Mouse (Mus musculus) liver, embryonic 11.5 days (tissue): Measurements from ENCODE around the gene Cyp2u1. TPM values are rescaled to one million over a fixed set of nuclear protein-coding genes. Genes with fewer than 3 reads are reported as not detected.
A peak's percentile ranks its signal among the peaks of the same experiment; 100 is the strongest.

Experiments used
- ATAC-seq: fragments of 200-750 bp; cut with Nextera tagmentation; replicated peaks from 2 replicates; pipeline ENCODE4 v1.8.0; 2017; ENCODE audit warnings: moderate number of reproducible peaks, mild to moderate bottlenecking, moderate TSS enrichment, moderate library complexity; ENCODE audit not compliant: low FRiP score
- DNase-seq: peaks from one replicate; pipeline ENCODE4 v3.0.0-alpha.2; 2017; ENCODE audit warnings: low spot score
- H3K27ac ChIP-seq: fragments of 300-500 bp; sonication (generic); 2 replicates; pipeline ENCODE4 v1.5.1; 2014; ENCODE audit warnings: mild to moderate bottlenecking, low read depth, low read length, control low read depth
- H3K27me3 ChIP-seq: fragments of 300-500 bp; sonication (generic); replicated peaks from 2 replicates; pipeline ENCODE4 v1.6.1; 2014; ENCODE audit warnings: low read length, mixed read lengths; ENCODE audit not compliant: control insufficient read depth, insufficient read depth
- H3K36me3 ChIP-seq: fragments of 300-500 bp; sonication (generic); 2 replicates; pipeline ENCODE4 v1.6.1; 2014; ENCODE audit warnings: mild to moderate bottlenecking, low read length, moderate library complexity, mixed read lengths; ENCODE audit not compliant: control insufficient read depth, insufficient read depth
- H3K4me1 ChIP-seq: fragments of 300-500 bp; sonication (generic); replicated peaks from 2 replicates; pipeline ENCODE4 v1.6.1; 2014; ENCODE audit warnings: low read length, mixed read lengths; ENCODE audit not compliant: control insufficient read depth, insufficient read depth
- H3K4me2 ChIP-seq: fragments of 300-500 bp; sonication (generic); 2 replicates; pipeline ENCODE4 v1.6.1; 2014; ENCODE audit warnings: mild to moderate bottlenecking, control low read depth, moderate library complexity
- H3K4me3 ChIP-seq: fragments of 300-500 bp; sonication (generic); 2 replicates; pipeline ENCODE4 v1.5.1; 2014; ENCODE audit warnings: low read depth, low read length, control low read depth
- H3K9ac ChIP-seq: fragments of 300-500 bp; sonication (generic); 2 replicates; pipeline ENCODE4 v1.6.1; 2014; ENCODE audit warnings: low read depth, low read length, control low read depth
- H3K9me3 ChIP-seq: fragments of 300-500 bp; sonication (generic); 2 replicates; pipeline ENCODE4 v1.6.1; 2016; ENCODE audit warnings: low read length, inconsistent platforms, mixed read lengths; ENCODE audit not compliant: control insufficient read depth
- WGBS: fragments of 180-500 bp; shearing (Covaris S2); extraction: QIAGEN DNeasy Blood & Tissue Kit; methylation state at CpG from one replicate; pipeline ENCODE4 v1.1.7; 2014; 5-methylcytosine and 5-hydroxymethylcytosine counted together
- polyA plus RNA-seq: library from polyadenylated mRNA; unstranded; fragments of >200 nt; fragmentation: Nextera tagmentation; extraction: Ambion mirVana; gene quantifications from 2 replicates; pipeline ENCODE4 v1.2.1, GENCODE M21; 2014

The Cyp2u1 gene
- polyA plus RNA-seq, 1 experiment from 2014 or later, result 0.69 TPM

DNA sequence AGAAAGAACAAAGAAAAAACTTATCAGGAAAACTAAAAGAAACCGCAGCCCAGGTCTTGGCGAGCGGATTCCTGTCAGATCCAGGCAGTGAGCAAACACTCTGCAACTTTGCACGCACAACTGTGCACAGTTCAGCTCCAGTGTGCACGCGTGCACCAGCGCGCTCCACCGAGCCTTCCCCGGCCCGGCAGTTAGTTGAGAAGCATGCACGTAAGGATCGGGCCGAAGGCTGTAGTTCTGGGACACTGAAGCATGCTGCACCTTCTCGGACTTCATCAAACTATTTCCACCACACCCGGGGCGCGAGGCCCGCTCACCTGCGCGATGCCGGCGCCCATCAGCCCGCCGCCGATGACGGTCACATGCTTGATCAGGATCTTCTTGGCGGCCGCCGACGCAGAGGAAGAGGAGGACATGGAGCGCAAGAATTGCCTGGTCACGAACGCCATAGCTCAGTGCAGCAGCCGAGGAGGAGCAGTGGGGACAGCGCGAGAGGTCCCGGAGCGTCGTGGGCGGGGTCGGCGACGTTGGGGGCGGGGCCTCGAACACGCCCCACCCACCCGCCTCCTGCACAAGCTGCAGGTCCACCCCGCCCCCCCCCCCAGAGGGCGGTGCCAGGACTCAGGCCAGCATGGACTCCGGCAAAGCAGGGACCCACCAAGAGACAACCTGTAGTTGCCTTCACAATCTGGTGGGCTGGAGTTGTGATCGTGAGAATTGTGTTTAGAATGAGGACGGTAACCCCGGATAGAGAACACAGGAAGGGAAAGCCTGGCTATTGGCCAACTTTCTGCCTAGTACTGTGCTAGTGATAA, 31.3 kb downstream of the Cyp2u1 start, which contains the start of gene Hadh:
Gene Hadh (minus strand): TSS at position 543 of the 815 bp plus-strand sequence.
- H3K36me3 ChIP-seq, result no peaks in the 10 kb centered on the region
- H3K27me3 ChIP-seq, result no peaks in the 10 kb centered on the region
- peak within 1 kb of the TSS; percentile 76 for H3K4me3 ChIP-seq
- H3K9me3 ChIP-seq, result no peaks in the 10 kb centered on the region
- ATAC-seq, result peak; percentile 89
- H3K4me2 ChIP-seq, result peak within 1 kb of the TSS; percentile 94
- H3K27ac ChIP-seq, result peak within 1 kb of the TSS; percentile 76
- DNase-seq, result peak; percentile 85
- under 1% methylated on average over 50 of the region's 54 CpGs for WGBS
- H3K9ac ChIP-seq, result peak within 1 kb of the TSS; percentile 75
- peaks cover 11% of the 10 kb centered on the region for H3K4me1 ChIP-seq

DNA sequence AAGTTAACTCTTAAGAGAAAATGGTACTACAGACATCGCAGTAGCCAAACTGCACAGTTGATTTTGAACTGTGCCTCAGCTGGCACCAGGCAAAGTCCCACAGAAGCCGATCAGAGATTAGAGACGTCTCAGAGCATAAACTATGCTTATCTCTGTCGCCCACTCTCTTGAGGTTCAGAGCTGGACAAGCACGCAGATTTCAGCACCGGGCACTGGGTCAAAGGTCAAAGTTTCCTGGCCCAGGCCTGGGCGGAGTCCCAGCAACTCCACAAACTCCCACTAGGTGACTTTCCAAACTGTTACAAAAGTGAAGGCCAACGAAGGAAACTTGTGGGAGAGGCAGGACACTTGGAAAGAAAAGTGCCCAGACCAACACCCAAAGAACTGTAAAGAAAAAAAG, 31.9 kb downstream of the Cyp2u1 start:
- WGBS, result 1% methylated on average over 8 of the region's 8 CpGs
- peak overlapping the region; percentile 94 for H3K4me2 ChIP-seq
- no peaks in the 10 kb centered on the region for H3K36me3 ChIP-seq
- H3K27ac ChIP-seq, result peak overlapping the region; percentile 76
- H3K4me3 ChIP-seq, result peak overlapping the region; percentile 76
- peaks cover 11% of the 10 kb centered on the region for H3K4me1 ChIP-seq
- ATAC-seq (peak; percentile 76), DNase-seq (peak; percentile 73)
- no peaks in the 10 kb centered on the region for H3K27me3 ChIP-seq
- H3K9ac ChIP-seq, result peak overlapping the region; percentile 75
- no peaks in the 10 kb centered on the region for H3K9me3 ChIP-seq

DNA sequence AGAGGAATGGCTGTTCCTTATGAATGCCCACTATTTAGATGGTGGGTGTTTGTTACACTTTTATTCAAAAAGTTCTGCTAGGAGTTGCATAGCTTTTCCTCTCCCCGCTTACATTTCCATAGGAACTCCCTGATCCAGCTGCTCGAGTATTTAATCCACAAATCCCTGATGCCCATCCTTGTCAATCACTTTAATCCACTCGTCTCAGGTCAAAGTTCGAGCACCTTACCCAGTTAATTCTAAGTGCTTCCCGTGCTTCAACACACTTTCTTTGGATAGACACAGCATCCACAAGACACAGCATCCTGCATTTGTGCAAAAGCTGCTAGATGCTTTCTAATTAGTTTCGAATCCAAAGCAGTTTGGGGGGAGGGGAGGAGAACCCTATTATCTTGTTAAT, 32.6 kb downstream of the Cyp2u1 start:
- H3K4me3 ChIP-seq, result peak overlapping the region; percentile 76
- H3K9ac ChIP-seq, result no peak overlapping the region
- H3K27ac ChIP-seq, result no peak overlapping the region
- H3K4me1 ChIP-seq, result peaks cover 11% of the 10 kb centered on the region
- WGBS, result 70% methylated on average over 6 of the region's 6 CpGs
- no peaks in the 10 kb centered on the region for H3K36me3 ChIP-seq
- no peaks in the 10 kb centered on the region for H3K9me3 ChIP-seq
- H3K4me2 ChIP-seq, result peak overlapping the region; percentile 94
- H3K27me3 ChIP-seq, result no peaks in the 10 kb centered on the region
- ATAC-seq (no peak), DNase-seq (no peak)

DNA sequence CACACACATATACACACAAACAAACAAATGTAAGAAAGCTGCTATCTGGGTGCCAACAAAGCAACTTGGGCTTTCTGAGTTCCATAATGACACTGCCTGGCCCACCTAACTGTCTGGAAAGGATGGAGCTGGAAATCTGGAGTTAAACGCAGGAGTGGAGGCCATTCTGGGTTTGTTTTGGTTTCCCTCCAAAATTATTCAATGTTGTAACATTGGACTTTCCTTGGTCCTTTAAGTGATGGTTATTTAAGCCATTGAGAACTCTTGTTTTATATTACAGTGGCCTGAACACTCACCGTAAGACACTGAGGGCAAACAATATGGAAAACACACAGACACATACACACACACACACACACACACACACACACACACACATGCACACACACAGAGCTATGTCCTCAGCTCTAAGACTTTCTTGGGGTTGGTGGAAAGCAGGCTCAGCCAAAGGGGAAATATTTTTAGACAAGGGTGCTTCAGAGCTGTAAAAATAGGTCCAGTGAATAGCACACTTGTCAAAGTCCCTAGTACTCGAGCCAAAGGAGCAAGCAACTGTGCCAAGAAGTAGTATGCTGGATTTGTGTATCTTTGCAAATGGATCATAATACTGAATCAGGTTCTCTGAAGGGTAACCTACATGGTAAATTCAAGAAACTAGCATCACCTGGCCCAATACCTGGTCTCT, 36.5 kb downstream of the Cyp2u1 start:
- DNase-seq (no peak), ATAC-seq (no peak)
- no peak overlapping the region for H3K4me2 ChIP-seq
- H3K36me3 ChIP-seq, result 0 out of 2 replicates have a peak, but pooled peaks cover 10% of the 10 kb centered on the region
- no peak overlapping the region for H3K4me3 ChIP-seq
- H3K27ac ChIP-seq, result no peak overlapping the region
- peaks cover 8% of the 10 kb centered on the region for H3K4me1 ChIP-seq
- WGBS, result 89% methylated on average over 3 of the region's 3 CpGs
- H3K9me3 ChIP-seq, result no peaks in the 10 kb centered on the region
- H3K27me3 ChIP-seq, result no peaks in the 10 kb centered on the region
- H3K9ac ChIP-seq, result no peak overlapping the region

DNA sequence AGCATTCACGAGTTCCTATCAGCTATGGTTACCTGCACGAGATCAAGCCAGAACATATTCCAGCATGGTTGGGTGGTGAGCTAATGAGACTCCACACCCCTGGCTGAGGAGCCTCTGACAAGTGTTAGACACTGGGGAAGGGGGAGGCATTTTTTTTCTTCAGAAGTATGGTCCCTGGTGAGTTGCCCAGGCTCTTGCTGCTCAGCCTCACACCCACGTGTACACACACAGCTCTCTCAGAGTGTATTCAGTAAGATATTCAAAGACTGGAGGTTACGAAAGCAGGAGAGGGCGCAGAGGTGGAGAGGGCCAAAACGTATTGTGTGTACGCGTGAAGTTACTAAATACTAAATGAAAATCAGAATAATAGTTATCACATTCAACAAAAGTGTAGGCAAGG, 37.5 kb downstream of the Cyp2u1 start:
- DNase-seq (no peak), ATAC-seq (no peak)
- H3K27me3 ChIP-seq, result no peaks in the 10 kb centered on the region
- no peaks in the 10 kb centered on the region for H3K9me3 ChIP-seq
- no peak overlapping the region for H3K27ac ChIP-seq
- H3K4me1 ChIP-seq, result peaks cover under 1% of the 10 kb centered on the region
- WGBS, result 83% methylated on average over 8 of the region's 8 CpGs
- no peak overlapping the region for H3K4me3 ChIP-seq
- H3K9ac ChIP-seq, result no peak overlapping the region
- no peak overlapping the region for H3K4me2 ChIP-seq
- H3K36me3 ChIP-seq, result 0 out of 2 replicates have a peak, but pooled peaks cover 10% of the 10 kb centered on the region

DNA sequence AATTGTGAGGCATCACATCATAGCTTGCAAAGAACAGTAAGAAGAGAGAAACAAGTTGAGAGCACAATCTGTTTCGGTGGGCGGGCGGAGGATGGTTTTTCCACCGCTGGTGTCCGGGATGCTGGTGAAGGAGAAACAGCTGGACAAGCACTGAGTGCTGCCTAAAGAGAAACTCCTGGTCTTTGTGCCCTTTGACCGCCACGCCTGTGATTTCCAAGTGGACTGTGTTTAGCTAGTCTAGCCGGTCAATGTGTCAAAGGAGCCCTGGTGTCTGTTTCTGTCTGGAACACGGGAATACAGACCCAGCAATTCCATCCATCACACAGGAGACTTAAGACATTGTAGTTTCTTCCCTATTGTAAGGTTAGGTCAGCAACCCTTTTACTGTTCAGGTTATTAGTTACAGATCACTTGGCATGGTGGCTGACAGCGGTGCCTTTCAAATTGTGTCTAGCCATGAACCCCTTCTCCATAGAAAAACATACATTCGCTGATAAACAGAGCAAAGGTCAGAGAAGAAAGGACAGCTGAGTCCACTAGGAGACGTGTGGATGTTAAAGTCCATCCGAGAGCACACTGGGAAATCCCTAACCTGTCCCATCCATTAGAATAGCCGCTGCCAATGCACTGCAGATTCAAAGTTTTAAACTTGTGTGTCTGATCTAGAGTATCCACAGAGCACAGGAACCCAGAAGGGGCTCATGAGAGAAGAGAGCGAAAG, 39.1 kb downstream of the Cyp2u1 start:
- Histone ChIP-seq H3K9ac (no peak overlapping the region), H3K4me3 (no peak overlapping the region), H3K4me2 (no peak overlapping the region), H3K27ac (no peak overlapping the region), H3K4me1 (no peaks in the 10 kb centered on the region; the same call in 1 of the 2 replicates), H3K9me3 (no peaks in the 10 kb centered on the region), H3K36me3 (0 out of 2 replicates have a peak, but pooled peaks cover 10% of the 10 kb centered on the region), H3K27me3 (no peaks in the 10 kb centered on the region)
- WGBS, result 77% methylated on average over 15 of the region's 15 CpGs
- no peak for DNase-seq
- no peak for ATAC-seq

DNA sequence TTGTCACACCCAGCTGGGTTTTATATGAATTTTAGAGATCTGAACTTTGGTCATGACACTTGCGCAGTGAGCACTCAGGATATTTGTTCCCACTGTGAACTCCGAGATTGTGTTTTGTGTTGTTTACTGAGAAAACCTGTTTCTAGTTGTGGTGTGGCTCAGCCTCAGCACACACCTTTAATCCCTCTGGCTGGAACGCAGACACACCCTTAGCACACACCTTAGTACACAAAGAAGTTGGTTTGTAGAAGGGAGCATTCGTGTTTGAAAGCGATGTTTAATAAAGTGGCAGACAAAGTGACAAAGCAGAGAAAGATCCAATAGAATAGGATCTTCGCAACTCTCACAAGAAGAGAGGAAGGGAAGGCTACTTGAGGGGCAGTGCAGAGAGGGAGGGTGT, 42.6 kb downstream of the Cyp2u1 start:
- no peaks in the 10 kb centered on the region for H3K9me3 ChIP-seq
- 0 out of 2 replicates have a peak, but pooled peaks cover 10% of the 10 kb centered on the region for H3K36me3 ChIP-seq
- H3K4me2 ChIP-seq, result no peak overlapping the region
- H3K27me3 ChIP-seq, result no peaks in the 10 kb centered on the region
- DNase-seq, result no peak
- no peak overlapping the region for H3K9ac ChIP-seq
- H3K27ac ChIP-seq, result no peak overlapping the region
- no peak overlapping the region for H3K4me3 ChIP-seq
- ATAC-seq, result no peak
- no peaks in the 10 kb centered on the region for H3K4me1 ChIP-seq
- 94% methylated on average over 6 of the region's 6 CpGs for WGBS

DNA sequence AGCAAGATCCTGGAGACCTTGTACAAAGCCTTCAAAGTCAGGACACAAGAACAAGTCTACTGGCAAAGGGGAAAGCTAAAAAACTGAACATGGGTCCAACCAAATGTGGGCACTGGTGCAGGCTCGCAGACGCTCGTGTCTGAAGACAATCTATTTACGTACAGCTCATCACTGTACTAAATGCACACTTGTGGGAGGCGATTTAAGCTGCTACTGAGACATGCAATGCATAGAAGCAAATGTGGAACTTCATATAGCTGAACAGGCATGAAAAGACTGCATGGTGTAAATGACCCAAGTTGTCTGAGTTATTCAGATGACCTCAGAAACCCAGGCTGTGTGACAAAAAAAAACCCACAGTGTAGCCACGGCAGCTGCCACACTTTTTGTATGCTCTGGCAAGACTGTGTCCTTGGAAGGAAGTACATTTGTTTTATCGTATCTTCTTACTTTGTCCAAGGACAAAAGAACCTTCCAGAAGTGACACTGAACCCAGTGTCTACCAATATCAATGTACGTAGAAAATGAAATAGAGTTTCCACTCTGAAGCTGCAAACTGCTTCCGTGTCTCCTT, 43.5 kb downstream of the Cyp2u1 start:
- Histone ChIP-seq H3K4me2 (no peak overlapping the region), H3K36me3 (peaks cover 8% of the 10 kb centered on the region; the same call in 1 of the 2 replicates), H3K9ac (no peak overlapping the region), H3K27ac (no peak overlapping the region), H3K9me3 (no peaks in the 10 kb centered on the region), H3K4me3 (no peak overlapping the region), H3K27me3 (no peaks in the 10 kb centered on the region), H3K4me1 (no peaks in the 10 kb centered on the region)
- DNase-seq, result no peak
- no peak for ATAC-seq
- 93% methylated on average over 9 of the region's 9 CpGs for WGBS
